Mouse (Mus musculus): Measurements from ENCODE around the gene Cx3cl1. TPM values are rescaled to one million over a fixed set of nuclear protein-coding genes. Genes with fewer than 3 reads are reported as not detected.

Gene Cx3cl1
- total RNA-seq, 2 experiments from 2014 or later = 2.2 to 4.0 TPM

DNA sequence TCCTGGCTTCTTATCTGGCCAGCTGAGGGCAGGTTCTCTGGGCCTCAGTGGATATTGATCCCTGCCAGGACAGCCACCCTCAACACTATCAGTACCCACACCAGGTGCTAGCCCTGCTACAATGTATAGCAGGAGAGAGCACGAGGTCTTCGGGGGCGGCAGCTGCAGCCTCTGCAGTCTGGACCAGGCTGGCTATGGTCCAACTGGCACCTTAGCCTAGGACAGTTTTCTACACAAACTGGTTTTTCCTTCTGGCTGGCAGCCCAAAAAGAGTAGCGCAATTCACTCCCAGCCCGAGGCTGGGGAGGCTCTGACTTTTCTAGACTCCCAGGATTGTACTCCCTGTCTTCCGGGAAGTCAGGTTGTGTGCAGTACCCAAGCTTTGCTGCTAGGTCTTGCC lies 864 bp upstream of the Cx3cl1 start:
- intact Hi-C loops (cut with DNase I) = loop anchor here (5.0 kb wide), 1 partner anchor 59 kb away; no protein-coding TSS in a partner anchor
- DNase-seq (ENCODE audit: low spot score) = no peak

DNA sequence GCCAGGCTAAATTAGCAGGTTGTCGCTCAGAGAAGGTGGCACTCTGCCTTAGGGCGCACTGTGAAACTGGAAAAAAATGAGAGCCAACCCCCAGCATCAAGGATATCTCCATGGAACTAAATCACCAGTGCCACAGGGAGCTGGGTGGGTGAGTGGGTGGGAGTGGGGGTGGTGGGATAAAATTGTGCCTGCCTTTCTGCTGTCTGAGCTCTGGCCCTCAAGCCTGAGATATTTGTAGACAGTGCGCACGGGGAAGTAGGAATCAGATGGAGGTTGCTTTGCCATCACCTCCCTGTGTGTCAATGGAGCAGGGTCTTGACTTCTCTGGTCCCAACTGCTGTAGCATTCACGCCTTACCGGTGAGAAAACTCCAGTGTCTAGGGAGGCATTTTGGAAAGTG lies 1.2 kb downstream of the Cx3cl1 start:
- intact Hi-C loops (cut with DNase I) = loop anchor here (5.0 kb wide), 1 partner anchor 61 kb away; no protein-coding TSS in a partner anchor

DNA sequence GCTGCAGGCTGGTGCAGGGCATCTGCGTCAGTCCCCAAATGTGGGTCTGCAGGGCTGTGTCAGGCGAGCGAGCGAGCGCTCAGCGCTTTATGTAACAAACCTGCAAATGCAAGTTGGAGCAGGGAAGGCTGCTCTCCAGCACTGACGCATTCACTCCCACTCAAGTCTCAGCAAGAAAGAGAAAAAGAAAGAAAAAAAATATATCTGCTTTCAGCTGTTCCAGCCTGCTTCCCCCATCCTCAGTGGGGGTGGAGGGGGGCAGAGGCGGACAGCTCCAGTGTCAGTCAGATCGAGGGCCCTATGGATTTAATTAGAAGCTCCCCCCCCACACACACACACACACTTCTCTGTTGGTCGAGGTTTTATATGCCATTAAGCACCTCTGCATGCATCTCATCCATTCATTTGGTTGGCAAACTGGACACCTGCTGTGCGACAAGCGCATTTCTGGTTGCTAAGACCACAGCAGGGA lies 1.9 kb downstream of the Cx3cl1 start:
- intact Hi-C loops (cut with DNase I) = loop anchor here (5.0 kb wide), 1 partner anchor 61 kb away; no protein-coding TSS in a partner anchor
- no peak for DNase-seq (ENCODE audit: low spot score)

More for the DNA sequence above, 1.2 kb downstream of the Cx3cl1 start:
- no peak for DNase-seq (ENCODE audit: low spot score)

DNA sequence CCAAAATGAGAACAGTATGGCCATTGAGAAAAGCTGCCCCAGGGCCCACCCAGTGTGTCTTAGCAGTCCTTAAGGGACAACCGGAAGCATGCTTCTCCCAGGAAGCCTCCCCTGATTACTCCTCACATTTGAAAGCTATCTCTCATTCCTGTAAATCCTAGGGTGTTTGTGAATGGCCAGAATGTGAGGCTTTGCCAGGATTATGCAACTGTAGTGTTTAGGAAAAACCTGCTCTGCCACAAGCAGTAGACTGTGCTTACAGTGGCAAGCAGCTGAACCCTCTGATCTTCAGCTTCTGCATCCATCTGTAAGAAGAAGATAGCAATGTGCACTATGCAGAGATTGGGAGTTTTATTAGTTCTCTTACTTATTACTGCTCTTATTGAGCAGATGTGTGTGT lies 2.8 kb downstream of the Cx3cl1 start:
- no peak for DNase-seq (ENCODE audit: low spot score)
- intact Hi-C loops (cut with DNase I) = loop anchor here (5.0 kb wide), 1 partner anchor 62 kb away; no protein-coding TSS in a partner anchor

DNA sequence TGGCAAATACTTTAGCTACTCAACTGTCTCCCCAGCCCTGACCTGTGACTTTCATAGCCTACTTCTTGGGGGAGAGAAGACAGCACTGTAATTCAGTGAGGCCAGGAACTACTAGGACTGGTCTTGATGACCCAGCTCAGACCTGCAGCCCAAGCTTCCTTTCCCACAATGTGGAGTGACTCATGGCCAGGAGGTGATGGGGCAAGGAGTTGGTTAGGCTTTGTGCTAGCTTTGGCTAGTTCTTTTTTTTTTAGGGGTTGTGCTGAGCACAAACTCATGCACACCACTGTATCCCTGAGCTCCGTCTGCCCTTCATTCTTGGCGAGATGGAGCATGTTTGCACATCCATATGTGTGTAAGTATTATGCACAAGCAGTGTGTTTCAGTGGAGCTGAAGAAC lies 4.5 kb downstream of the Cx3cl1 start:
- no peak for DNase-seq (ENCODE audit: low spot score)
- intact Hi-C loops (cut with DNase I) = no loop called here

DNA sequence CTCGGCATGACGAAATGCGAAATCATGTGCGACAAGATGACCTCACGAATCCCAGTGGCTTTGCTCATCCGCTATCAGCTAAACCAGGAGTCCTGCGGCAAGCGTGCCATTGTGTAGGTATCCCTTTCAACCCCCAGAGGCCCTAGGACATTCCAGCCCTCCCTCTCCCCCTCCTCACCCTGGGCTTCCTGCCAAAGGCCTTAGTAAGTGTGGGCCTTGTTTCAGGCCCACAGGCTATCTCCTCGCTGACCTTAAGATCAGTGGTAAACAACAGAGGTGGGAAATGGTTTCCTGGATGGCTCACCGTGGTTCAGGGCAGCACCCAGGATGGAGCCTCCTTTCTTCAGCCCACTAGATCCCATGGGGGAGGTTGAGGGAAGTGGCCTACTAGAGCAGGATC lies 6.2 kb downstream of the Cx3cl1 start:
- DNase-seq (ENCODE audit: low spot score) = no peak

DNA sequence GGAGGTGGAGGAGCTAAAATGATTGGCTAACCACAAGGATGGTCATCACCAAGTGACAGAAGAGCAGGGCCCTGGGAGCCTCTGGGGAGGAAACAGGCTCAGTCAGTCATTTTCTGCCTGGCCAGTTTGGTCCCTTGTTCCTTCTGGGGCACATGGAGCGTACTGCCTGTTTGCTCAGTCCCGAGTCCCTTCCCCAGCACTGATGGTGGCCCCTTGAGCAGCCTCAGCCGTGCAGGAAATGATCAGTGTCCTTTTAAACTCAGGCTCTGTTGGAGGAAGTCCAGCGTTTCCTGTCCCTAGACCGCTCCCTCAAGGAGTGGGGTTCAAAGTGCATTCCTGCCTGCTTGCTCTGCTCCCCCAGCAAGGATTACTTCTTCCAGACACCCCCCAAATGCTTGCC lies 6.7 kb downstream of the Cx3cl1 start:
- intact Hi-C loops (cut with DNase I) = no loop called here
- no peak for DNase-seq (ENCODE audit: low spot score)

More for the DNA sequence above, 6.2 kb downstream of the Cx3cl1 start:
- intact Hi-C loops (cut with DNase I) = no loop called here

DNA sequence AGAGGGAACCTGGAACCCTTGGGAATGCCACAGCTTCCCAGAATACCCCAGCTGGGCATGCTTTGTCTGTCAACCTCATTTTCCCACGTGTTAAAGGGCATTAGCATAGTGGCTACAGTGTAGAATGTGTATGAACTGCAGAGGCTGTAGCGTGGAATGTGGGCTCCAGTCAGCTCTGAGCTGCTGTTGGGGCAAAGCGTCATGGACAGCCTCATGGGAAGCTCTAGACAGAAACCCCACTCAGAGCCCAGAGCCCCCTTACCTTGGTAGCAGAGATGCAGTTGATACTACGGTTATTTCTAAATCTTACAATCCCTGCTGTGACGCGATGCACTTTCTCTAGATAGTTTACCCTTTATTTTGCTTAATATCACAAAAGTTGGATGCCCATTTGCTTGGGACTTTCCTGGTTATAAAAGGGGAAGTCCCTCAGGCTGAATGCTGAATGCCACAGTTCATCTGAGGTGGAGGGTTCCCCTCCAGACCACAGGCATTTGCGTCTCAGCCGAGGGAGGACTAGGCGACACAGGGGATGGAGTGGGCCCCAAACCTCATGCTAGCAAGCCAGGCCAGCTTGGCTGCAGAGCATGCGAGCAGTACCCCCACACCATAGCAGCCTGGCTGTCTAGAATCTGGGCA lies 7.2 kb downstream of the Cx3cl1 start:
- intact Hi-C loops (cut with DNase I) = no loop called here

DNA sequence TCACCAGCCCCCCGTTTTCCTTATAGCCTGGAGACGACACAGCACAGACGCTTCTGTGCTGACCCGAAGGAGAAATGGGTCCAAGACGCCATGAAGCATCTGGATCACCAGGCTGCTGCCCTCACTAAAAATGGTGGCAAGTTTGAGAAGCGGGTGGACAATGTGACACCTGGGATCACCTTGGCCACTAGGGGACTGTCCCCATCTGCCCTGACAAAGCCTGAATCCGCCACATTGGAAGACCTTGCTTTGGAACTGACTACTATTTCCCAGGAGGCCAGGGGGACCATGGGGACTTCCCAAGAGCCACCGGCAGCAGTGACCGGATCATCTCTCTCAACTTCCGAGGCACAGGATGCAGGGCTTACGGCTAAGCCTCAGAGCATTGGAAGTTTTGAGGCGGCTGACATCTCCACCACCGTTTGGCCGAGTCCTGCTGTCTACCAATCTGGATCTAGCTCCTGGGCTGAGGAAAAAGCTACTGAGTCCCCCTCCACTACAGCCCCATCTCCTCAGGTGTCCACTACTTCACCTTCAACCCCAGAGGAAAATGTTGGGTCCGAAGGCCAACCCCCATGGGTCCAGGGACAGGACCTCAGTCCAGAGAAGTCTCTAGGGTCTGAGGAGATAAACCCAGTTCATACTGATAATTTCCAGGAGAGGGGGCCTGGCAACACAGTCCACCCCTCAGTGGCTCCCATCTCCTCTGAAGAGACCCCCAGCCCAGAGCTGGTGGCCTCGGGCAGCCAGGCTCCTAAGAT lies 7.9 kb downstream of the Cx3cl1 start:
- intact Hi-C loops (cut with DNase I) = no loop called here

More for the DNA sequence above, 7.2 kb downstream of the Cx3cl1 start:
- DNase-seq (ENCODE audit: low spot score) = no peak

DNA sequence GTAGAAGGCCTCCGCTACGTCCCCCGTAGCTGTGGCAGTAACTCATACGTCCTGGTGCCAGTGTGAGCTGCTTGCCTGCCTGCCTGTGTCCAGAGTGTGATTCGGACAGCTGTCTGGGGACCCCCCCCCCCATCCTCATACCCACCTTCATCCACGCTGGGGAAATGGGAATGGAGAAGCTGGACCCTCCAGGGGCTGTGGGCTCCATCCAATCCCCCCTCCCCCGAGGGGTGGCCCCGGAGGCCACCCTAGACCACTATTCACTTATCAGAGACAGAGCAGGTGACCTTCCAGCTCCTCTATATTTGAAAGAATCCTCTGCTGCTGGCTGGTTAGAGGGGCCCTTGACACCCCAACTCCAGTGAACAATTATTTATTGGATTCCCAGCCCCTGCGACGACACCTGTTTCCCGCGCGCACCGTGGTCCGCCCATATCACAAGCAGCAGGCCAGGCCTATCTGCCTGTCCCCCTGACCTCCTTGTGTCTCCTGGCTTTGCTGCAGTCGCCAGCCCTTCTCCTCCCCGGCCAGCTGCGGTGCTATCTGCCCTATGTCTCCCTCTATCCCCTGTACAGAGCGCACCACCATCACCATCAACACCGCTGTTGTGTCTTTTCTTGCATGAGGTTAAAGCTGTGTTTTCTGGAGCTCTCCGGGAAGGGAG lies 8.8 kb downstream of the Cx3cl1 start:
- intact Hi-C loops (cut with DNase I) = no loop called here
- no peak for DNase-seq (ENCODE audit: low spot score)

More for the DNA sequence above, 7.9 kb downstream of the Cx3cl1 start:
- no peak for DNase-seq (ENCODE audit: low spot score)

DNA sequence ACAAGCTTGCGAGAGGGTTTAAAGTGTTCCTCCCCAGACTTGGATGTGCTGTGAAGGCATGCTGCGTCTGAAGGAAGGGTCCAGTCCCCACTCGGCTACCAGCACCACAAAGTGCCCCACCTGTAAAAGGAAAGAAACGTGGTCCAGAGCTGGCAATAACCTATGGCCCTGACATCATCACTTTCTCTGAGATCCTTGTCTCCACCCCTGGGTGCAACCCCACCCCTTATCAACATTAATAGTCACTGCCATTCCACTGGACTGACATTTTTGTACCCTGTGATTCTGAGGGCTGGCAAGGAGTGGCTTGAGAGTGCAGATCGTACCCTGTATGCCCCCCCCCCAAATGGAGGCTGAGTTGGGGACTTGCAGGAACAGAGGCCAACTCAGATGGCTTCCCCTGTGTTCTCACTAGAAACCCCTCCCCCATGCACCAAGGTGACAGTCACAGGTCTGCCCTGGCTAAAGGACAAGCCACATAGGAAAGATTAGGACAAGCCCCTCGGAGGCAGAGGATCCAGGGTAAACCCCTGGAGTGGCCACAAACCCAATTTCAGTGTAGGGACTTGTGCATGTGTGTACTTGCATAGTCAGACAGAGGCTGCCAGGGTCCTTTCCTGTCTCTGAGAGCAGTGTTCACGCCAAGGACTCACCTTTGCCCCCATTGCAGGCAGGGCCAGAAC lies 9.5 kb downstream of the Cx3cl1 start:
- intact Hi-C loops (cut with DNase I) = no loop called here
- no peak for DNase-seq (ENCODE audit: low spot score)

DNA sequence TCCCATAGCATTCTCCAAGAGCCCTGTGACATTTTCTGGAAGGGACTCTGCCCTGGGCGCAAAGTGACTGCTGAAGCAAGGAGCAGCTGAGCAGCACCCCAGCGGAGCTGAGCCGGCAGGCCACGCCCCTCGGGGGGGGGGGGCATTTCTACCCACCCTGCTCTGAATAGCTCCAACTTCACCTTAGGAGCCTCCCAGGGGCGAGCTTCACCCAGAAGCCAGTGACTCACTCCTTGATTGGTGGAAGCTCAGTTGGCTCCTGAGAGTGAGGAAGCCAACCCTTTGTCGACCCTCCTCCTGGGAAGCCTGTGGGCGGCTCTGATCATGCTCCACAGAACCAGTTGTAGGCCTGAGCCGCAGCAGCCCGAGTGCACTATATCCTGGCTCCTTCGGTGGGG lies 10.0 kb downstream of the Cx3cl1 start:
- DNase-seq (ENCODE audit: low spot score) = no peak

DNA sequence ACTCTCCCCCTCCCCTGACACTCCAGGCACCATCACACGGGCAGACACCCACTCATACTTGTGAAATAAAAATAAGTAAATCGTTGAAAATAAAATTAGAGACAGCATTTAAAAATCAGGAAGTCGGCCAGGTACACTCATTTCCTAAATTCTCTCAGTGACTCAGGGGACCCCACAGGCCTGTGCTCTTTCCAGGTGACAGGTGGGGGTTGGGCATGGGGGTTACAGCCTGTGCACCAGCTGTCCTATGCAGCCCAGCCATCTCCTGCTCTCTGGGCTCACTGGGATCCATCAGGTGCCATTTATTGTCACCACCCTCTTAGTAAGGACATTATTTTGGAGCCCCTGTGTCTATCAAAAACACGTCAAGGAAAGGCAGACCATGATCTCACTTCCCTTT lies 12.1 kb downstream of the Cx3cl1 start:
- no peak for DNase-seq (ENCODE audit: low spot score)
- intact Hi-C loops (cut with DNase I) = loop anchor here (2.0 kb wide), 2 partner anchors 27 to 77 kb away; partner anchors contain the start of gene Ccl17

More for the DNA sequence above, 10.0 kb downstream of the Cx3cl1 start:
- intact Hi-C loops (cut with DNase I) = no loop called here

DNA sequence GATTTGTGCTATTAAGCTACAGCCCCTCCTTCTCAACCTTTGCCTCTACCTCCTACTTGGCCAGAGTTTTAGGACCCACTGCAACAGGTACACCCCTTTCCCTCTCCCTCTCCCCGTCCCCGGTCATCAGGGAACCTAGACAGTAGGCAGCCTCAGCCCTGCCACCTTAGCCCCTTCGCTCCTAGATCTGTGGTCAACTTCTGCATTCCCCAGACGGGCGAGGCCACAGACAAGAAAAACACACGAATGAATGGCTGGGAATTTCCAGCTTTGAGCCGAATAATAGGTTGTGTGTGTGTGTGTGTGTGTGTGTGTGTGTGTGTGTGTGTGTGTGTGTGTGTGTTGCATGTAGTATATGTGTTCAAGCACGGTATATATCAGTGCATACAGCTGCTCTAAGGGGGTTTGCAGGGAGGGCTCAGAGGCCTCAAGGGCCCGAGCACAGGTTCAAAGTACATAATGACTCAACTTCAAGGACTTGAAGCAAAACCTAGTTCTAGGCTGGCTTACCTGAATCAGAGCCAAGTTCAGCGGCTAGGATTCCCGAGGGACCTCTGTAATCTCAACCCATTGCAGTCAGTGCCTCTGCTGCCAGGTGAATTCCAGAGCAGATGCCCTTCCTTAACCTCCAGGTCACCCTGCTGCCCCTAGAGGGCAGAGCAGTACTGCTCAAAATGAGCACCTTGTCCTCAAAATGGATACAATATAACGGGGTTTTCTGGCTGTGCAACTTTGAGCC lies 13.6 kb downstream of the Cx3cl1 start:
- DNase-seq (ENCODE audit: low spot score) = no peak
- intact Hi-C loops (cut with DNase I) = loop anchor here (2.0 kb wide), 2 partner anchors 25 to 79 kb away; partner anchors contain the start of gene Ccl17

DNA sequence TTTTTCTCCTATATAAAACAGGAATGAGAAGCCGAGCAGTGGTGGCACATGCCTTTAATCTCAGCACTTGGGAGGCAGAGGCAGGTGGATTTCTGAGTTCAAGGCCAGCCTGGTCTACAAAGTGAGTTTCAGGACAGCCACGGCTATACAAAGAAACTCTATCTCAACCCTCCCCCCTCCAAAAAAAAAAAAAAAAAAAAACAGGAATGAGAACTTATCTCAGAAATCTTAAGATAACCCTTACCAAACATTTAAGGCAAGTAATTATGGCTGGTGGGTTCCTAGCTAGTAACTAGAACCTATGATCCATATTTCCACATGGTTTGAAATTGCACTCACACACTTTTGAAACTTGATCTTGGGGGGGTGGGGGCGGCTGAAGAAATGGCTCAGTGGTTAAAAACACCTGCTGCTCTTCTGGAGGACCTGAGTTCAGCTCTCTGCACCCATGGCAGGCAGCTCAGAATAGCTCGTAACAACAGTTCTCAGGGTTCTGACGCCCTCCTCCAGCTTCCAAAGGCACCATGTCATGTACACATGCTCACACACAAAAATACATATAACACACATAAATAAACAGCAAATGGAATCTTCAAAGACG lies 14.3 kb downstream of the Cx3cl1 start:
- DNase-seq (ENCODE audit: low spot score) = no peak
- intact Hi-C loops (cut with DNase I) = loop anchor here (2.0 kb wide), 2 partner anchors 25 to 79 kb away; partner anchors contain the start of gene Ccl17

DNA sequence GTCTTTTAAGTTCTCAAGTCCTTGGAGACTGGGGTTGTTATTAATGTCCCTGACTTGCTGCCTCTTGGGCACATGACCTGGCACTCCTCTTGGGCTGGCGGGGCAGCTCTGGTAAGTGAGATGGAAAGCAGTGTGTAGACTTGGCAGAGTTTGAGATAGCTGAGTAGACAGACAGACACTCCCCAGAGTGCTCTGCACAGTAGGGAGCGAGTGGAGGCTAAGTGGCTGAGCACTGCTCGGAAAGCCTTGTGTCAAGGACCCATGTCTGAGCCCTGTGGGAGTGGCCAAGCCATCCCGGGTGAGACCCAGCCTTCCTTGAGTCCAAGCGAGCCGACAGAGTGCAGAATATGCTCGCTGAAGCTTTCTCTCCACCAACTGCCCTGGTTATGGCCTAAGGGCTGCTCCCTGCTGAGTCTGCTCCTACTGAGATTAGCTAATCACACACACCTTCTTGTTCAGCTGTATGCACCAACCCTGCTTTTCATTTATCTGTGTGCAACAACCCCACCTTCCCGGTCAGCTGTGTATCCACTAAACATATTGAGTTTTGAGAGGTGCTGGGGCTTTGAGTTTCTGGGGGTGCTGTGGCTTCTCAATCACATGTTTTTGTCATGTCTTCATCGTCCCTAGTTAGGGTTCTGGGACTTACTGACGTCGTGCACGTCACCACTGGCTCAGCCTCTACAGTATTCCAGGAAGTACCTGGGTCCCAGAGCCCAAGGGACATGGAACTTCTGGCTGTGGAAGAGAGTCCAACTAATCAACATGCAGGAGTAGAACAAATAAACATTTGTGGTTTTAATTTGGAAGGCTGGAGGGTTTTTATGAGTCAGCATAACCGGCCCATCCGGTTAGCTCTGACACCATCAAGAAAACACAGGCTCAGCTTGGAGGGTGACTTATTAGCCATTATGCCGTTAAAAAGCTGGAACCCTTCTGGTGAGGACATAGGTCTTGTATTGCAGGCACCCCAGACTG lies 16.0 kb downstream of the Cx3cl1 start:
- intact Hi-C loops (cut with DNase I) = no loop called here
- DNase-seq (ENCODE audit: low spot score) = no peak

DNA sequence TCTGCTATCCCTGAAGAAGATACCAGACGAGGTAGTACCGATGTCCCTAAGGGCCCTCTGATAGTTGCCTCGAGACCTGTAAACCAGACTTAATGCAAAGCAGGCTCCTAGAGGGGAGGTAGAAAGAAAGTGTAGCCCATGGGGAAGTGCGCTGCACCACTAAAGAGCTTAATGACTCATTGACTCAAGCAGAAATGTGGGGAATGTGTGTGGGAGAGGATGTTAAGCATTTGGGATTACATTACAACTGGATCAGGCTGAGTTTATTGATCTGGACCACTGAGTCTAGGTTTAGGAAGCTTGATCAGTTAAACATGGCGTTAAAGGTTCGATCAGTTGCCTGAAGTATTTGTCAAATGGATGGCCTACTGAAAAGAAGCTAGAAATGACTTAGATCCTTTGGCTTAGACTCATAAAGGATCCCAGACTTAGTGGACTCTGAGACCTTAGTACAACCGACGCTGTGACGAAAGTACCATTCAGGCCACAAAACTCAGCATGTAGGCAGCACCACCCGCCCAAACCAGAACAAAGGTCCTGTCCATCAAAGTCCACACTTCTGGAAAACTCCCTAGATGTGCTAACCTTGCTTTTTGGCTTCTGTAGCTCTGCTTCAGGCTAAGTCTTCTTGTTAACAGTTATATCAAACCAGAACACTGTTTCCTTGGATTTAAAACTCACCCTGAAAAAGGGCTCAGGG lies 17.6 kb downstream of the Cx3cl1 start:
- intact Hi-C loops (cut with DNase I) = no loop called here
- DNase-seq (ENCODE audit: low spot score) = no peak

Data from heart, postnatal 25 days (tissue).